Mouse (Mus musculus): ENCODE results near the gene Gas8.
"Not testable (repeated sequence)": the region's sequence is repeated elsewhere in the genome, so short reads cannot be mapped to it uniquely, and the experiment has no call there.

Gas8 gene

DNA sequence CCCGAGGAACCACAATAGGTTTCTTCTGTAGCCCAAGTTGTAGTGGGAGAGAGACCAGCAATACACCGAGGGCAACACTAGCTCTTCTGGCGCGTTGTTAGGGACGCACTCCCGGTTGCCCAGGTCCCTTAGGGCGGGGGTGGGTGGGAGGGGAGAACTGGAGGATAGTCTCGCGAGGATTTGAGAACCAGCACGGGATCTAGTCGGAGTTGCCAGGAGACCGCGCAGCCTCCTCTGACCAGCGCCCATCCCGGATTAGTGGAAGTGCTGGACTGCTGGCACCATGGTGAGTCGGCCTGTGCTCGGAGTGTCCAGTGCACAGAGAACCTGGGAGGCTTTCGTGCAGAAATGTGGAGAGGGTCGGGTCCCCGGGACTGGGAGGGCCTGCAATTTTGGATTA is at the start of gene Gas8:
Gene Gas8, plus strand, starts transcription at position 168 of the 400 bp plus-strand sequence.
- DNase-seq: peak; percentile 98

DNA sequence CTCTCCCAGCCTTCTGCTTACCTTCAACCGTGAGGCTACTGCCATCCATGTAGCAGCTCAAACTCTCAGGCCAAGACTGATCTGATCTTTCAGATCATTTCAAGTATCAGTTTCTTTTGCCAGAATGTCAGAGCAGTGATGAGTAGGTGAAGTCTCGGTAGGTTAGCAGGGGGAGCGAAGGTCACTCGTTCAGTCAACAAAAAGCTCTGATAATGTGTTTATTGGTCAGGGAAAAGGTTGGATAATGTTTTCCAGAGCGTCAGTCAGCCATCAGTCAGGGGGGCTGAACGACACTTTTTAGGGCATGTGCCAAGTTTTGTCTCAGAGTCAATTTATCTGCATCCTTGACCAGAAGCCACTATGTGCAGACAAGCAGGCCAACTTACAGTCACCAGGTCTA is 45.6 kb upstream of the Gas8 start:
- not testable (repeated sequence) for DNase-seq

DNA sequence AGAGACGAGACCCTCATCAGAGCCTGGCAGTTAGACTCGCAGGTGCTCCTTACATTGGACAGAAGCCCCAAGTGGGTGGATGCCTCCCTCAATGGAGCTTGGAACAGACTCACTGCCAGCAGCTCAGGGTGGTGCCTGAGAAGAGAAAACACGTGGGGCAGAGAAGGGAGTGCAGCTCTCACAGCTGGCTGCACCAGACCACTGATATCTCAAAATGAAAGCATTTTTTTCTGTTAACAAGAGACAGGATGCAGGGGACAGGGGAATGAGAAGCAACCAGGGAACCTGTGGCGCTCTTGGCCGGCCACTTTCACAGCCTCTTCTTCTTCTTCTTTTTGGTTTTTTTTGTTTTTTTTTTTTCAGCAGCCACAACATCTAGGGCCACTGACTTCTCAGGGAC is 44.1 kb upstream of the Gas8 start:
- DNase-seq: not testable (repeated sequence)

DNA sequence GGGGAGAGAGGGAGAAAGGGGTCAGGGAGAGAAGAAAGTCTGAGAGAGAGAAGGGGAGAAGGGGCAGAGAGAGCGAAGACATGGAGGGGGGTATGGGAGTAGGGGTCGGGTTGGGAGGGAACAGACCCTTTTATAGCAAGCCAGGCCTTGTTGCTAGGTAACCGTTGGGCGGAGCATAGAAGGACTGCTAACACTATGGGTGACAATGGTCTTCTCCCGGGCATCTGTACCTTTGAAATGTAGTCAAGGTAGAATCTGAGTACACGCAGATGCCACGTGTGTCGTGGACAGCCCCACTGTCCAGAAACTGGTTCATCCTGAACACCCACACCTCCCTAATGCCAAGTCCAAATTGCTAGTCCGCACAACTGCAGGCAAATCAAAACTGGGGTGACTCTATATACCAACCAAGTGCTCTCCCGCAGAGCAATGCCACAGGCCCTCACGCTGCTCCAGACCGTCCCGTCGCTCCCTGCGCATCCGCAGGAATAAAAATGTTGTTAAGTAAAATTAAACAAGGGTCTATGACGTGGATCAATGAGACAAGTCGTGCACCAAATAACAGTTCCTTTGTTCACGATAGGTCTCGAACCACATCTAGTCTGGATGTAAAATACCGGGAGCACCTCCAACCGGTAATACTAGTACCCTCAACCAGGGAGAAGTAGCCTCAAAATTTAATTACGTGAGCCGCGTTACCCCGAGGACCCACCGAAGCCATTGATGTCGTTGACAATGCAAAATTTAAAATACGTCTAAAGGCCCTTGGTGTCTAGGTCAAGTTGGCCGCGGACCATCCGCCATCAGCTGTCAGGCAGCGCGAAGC is 41.5 kb upstream of the Gas8 start:
- peak; percentile 60 for DNase-seq

DNA sequence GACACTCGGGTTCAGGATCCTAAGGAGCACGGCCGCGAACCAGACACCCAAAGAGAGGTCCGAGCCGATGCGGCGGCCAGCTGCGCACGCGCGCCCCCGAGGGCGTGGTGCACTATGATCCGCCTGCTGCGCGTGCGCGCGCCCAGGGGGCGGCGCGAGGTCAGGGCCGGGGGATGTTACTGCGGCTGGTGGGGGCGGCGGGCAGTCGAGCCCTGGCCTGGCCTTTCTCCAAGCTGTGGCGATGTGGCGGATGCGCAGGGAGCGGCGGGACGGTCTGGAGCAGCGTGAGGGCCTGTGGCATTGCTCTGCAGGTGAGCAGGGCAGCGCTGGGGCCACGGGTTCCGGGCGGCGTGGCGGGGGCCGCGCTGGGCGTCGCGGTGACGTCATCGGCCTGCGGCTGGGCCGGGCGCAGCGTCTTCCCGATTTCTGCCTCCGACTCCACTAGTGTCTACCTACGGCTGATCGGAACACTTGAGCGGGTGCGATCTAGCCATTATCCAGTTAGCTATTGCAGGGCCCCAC is 40.8 kb upstream of the Gas8 start, which contains the start of gene Afg3l1:
Gene Afg3l1, plus strand, starts transcription at position 167 of the 522 bp plus-strand sequence.
- DNase-seq: peak; percentile 94

DNA sequence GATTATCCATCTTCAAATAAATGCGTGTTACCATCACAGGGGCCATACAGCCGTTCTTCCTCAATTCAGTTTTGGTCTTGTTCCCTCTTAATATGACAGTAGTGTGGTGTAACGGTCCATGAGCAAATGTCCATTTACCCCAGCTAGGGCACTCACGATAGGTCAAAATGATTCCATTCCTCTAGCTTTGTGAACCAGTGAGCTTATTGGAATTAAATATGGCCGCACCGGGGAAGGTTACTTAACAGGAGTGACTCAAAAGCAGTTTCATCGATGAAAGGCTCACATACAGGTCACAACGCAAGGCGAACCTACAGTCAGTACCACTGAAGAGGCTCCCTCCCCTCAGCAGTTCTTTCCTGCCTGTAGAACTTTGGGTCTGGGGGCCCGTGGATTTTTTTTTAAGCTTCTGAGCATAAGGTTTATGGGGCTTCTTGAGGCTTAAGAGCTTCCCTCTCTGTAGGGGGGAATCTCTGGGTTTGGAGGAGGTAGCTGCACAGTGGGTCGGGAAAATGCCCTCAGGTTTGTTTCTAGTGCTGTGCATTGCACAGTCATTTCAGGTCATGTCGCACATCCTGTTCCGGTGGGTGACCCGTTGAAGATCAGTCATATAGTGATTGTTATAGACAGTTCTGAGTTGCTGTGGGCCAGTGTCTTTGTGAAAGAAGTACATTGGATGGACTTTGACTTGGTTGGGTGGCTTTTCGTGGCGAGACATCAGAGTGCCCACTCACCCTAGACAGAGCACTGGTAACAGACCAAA is 40.0 kb upstream of the Gas8 start:
- DNase-seq: peak; percentile 41

DNA sequence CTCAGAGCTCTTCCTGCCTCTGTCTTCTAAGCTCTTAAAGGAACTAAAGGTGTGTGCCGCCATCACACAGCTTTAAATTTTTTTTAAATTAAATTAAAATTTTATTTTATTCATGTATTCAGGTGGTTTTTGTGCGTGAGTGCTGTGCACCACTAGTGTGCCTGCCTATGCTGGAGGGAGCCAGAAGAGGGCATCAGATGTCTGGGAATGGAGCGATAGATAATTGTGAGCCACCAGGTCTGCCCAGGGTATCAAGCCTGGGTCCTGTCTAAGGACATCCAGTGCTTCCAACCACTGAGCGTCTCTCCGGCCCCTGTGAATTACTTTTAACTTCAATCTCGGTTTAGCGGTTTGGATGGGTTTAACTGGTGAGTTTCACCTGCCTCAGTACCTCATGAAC is 36.0 kb upstream of the Gas8 start:
- DNase-seq: peak; percentile 21

DNA sequence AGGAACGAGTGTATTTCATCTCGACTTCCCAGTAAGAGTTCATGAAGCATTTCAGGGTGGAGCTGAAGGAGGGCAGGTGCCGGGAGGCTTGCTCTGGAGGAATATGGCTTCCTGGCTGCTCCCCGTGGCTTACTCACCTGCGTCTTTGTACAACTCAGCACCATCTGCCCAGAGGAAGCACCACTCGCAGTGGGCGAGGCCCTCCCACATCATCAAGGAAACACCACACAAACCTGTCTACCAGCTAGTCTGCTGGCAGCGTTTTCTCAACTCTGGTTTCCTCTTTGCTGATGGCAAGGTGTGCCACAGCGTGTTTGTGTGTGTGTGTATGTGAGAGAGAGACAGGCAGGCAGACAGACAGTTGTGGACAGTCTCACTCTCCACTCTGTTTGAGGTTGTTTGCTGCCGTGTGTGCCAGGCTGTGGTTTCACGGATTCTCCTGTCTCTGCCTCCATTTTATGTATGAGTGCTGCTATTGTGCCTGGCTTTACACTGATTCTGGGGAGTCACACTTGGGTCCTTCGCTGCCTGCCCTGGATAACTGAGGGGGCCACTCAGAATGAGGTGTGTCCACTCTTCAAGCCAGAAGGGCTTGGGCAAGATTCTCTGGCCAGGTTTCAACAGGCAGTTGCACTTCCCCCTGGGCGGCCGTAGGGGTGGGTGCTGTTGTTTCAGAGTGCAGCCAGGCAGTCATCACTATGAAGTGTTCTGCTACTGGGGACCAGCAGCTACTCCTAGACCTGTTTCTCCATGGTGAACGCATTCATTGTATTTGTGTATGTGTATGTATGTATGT is 27.2 kb upstream of the Gas8 start:
- no peak for DNase-seq

DNA sequence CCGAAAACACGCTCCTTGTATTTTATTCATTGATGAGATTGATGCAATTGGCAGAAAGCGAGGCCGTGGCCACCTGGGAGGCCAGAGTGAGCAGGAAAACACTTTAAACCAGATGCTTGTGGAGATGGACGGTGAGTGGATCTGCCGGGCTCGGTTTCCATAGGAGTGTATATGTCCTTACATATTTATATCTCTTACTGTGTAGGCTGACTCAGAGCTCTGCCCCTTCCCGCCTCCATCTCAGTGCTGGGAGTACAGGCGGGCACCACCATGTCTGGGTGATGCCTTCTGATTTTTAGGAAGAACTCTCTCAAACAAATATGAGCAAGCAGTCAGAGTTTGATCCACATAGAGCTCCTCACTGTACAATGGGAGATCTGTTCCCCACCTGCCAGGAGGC is 25.7 kb upstream of the Gas8 start:
- no peak for DNase-seq

DNA sequence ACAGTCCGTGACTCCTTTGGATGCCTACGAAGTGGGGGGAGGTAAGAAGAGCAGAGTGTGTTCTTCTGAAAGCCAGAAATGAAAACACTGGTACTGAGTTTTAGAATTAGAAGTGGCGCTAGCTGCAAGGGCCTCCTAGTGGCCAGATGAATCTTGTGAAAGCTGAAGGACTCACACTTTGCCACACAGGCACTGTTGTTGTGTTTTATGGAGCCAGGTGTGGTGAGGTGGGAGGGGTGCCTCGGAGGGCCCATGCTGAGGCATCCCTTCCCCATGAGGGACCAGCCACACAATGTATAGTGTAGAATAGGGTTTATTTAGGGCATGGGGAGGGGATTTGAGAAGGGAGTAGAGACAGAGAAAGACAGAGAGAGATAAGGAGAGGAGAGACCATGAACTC is 20.9 kb upstream of the Gas8 start:
- DNase-seq: no peak

DNA sequence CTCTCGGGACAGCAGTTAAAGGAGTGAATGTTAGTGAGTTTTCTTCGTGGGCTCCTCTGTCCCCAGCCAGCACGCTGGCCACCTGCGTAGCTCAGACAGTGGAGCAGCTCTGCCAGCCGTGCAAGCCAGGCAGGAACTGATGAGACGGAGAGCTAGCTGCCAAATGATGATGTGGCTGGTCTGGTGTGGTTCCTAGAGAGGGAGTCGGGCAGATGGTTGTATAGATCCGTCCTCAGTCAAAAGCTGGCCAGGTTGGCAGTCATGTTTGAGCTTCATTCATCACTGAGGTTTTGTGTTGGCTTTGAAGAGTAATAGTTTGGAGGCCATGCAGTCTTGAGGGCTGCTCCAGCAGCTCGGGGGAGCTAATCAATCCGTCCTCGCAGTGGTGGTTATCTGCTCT is 19.7 kb upstream of the Gas8 start:
- no peak for DNase-seq

DNA sequence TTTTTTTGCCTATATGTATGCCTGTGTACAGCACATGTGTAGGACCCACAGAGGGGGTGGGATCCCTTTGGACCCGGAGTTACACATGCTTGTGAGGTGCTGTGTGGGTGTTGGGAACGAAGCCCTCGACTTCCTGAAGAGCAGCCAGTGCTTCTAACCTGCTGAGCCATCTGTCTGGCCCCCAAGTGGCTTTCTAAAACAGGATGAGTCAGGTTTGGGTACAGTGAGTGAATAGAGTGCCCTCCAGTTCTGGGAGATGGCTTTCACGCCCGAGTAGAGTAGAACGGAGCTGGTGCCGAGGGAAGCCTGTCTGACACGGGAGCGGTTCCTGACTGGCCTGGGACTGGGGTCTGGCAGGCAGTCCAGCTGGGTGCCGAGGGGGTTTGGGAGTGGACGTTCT is 19.1 kb upstream of the Gas8 start:
- DNase-seq: no peak

DNA sequence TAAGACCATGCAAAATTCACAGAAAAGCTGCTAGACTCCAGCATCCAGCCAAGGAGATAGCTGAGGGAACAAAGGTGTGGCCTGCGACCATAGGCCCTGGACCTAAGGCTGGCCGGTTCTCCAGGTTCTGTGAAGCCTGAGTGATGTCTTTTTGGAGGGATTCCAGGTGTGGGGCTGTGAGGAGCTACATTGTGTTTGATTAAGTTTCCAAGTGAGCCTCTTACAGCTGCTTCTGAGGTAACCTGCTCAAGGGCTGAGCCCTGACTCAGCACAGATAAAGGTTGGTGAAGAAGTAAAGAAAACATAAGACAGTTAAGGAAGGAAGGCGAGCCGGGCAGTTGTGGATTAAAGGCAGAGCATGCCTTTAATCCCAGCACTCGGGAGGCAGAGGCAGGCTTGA is 16.4 kb upstream of the Gas8 start:
- DNase-seq: no peak

DNA sequence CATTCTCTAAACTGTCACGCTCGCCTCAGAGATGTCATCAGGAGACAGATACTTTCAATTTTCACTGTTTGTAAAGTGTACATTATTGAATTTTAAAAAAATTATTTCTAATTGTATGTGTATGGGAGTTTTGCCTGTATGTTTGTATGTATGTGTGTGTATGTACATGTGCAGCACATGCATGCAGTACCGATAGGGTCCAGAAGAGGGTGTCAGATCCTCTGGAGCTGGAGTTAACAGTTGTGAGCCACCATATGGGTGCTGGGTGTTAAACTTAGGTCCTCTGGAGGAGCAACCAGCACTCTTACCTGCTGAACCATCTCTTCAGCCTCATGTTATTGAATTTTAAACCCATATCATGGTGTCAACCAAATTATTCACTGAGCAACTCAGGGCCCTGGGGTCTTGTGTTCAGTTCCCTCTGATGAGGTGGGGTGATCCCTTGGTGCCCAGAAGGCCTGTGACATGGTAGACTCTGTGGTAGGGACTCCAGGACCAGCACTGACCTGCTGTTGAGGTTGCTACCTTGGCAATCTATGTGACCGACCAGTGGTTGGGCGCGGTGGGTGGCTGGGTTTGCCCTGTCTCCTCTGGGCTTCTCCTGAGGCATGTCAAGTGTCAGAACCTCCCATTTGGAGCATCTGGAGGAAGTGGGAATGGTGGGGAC is 14.7 kb upstream of the Gas8 start:
- DNase-seq: no peak

DNA sequence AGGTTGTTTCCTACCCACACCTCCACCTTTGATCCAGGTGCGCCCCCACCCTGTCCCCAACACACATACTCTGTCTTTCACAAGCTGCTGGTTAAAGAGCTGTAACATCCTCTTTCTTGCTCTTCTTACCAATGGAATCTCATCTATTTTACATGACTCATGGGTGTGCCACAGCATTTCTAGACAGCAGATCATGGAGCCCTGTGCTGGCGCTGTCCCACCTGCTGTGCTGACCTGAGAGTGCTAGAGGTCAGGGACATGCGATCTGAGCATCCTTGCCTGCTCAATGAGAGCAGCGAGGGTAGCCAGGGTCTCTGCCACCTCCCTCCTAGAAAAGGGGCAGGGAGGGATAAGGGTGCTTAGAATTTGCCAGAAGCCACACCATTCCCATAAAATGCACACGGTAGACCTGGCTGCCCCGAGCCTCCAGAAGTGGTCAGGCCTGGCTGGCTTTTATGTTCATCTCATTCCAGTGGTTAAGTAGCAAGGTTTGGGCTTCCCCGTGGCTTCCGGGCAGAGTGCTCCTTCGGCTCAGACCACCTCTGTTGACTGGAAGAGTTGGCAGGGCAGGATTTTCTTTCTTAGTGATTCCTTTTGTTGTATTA is 13.9 kb upstream of the Gas8 start:
- DNase-seq: no peak

DNA sequence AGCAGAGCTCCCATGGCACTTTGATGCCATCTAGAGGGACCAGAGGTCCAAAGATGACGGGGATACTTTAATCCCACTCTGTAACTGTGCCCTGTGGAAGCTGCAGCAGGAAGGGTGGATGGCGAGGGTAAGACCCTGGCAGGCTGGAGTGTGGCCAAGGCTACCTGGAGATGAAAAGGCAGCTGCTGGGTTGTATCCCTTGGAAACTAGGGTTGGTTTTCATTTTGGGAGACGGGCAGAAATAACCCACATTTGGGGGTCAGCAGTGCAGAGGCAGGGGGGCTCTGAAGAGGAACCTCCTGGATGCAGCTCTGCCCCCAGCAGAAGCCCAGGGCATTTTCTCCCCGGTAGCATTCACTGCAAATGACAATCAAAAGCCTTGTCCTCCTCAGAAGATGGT is 13.4 kb upstream of the Gas8 start:
- no peak for DNase-seq

DNA sequence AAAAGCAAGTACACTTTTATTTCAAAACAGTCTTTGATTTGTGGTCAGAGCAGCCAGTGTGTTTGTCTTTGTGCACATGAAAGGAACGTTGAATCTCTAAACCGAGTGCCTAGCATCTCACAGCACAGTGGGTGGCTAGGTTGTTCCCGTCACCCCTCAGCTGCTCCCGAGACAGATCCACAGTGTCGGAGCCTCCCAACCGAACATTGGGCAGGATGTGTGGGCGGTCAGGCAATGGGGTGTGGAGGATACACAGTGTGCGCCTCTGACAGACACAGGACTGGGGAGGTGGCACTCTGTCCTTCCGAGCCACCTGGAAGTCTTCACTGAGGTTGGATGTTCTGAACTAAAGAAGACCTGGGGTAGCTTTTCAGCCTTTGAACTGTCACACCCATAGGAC is 12.9 kb upstream of the Gas8 start:
- DNase-seq: no peak

DNA sequence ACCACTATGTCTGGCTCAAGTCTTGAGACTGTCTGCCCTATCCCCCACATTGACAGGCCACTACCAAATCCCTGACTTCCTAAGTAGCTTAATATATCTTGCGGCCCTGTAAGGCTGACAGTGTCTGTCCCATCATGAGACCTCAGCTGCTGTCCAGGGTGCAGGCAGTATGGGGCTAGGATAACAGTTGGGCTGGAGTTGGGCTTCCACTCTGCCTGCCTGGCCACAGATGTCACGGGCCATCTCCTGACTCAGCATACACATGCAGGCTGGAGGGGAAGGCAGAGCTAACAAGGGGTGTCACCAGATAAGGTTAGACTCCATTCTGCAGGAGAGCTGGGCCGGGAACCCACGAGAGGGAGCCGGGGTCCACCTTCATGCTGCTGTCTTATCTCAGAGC is 11.5 kb upstream of the Gas8 start:
- no peak for DNase-seq

DNA sequence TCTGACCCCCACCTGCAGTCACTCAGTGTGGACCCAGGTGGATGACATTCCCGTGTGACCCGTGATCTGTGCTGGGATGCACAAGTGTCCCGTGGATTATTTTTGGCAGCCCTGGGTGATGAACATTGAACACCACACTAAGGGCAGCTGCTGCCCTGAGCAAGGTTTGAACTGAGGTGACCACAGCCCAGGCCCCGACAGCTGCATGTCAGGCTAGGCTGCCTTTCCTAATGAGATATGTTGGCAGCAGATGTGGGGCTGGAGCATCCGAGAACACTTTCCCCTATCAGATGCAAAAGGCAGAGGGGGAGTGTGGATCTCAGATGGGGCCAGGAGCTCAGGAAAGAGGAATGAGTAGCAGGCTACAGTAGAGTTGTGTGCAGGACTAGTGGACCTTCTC is 7.8 kb upstream of the Gas8 start:
- DNase-seq: no peak

DNA sequence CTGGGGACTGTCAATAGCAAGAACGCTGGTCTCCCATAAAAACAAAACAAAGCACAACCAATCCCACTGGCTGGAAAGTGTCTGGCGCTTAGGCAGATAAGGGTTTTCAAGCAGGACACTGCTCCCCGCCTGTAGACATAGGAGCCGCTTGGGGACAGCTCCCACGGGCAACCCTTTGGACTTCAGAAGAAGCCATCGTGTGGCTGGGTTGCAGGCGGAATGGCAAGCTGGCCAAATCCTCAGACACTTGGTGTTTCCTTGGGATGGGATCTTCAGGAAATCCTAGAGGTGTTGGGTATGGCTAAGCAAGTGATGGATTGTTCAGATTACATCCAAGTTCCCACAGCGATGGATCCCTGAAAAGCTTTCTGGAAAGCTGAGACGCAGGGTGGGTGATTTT is 4.5 kb upstream of the Gas8 start:
- DNase-seq: peak; percentile 16

DNA sequence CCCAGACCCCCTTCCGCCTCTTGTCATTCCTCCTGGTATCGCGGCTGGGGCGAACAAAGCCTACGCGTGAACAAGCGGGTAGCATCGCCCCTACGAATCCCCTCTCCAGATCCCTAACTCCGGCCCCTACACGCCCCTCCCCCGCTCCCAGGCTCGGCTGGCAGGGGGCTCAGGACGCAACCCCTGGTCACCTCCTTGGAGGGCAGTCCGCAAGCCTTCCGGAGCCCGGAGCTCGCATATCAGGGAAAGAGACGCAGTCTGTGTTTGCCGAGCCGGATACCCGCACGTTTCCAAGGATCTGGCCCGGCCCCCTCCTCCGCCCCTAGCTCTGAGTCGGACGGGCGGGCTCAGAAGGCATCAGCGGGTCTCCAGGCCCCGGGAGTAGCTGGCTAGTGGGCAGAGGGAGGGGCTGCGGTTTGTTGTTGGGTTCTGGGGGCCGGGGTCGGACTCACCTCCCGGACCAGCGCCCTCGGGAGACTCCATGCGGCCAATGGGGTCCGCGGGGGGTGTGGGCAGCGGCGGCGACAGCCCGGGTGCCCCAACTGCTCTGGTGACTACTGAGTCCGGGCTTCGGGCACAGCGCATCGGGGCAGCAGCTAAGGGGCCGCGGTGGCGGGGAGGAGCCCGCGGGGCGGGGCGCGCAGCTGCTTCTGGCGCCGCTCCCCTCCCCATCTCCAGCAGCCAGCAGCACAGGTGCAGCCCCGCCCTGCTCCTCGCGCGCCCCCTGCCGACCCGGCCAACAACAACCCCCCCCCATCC is 3.7 kb upstream of the Gas8 start, which contains the start of gene Dbndd1:
Gene Dbndd1, minus strand, starts transcription at position 683 of the 759 bp plus-strand sequence.
- peak; percentile 77 for DNase-seq

Measured in retina, postnatal 1 day (tissue).